Mouse (Mus musculus): ENCODE data around the gene Sipa1l1. TPM values are rescaled to one million over a fixed set of nuclear protein-coding genes. Genes with fewer than 3 reads are reported as not detected.
A peak's percentile ranks its signal among the peaks of the same experiment; 100 is the strongest.

Sipa1l1 gene
- polyA plus RNA-seq, 1 experiment from 2014 or later: 41.7 TPM

DNA sequence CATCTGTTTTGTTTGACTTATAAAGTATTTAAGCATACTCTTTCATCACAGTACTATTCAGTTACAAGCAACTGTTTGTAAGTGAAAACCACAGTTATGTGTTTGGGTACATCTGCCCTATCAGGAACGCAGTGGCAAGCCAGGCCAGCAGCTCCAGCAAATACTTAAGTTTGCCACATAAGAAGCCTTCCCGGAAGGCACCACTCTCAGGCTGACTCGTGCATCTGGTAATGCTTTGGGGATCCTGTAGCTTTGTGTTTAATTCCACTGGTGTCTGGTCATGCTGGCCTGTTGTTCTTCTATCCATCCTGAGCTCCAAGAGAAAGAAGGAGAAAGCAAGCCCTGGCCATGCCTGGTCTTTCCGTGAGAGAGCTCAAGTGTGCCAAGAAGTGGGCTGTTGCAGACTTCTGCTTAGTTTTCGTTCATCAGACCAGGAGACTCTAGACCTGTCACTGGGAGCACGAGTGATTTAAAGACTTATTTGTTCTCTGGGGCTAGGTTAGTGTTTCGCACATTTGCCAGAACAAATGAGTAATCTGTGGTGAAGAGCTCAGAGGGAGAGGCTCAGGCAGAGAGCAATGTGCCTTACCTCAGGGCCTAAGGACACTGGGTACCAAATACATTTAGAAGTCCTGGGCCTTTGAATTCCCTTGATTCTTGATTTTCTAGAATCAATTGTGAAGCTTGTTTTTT lies 153.8 kb downstream of the Sipa1l1 start:
- H3K27me3 ChIP-seq: no peaks in the 10 kb centered on the region
- ATAC-seq (ENCODE audit: low FRiP score): no peak
- peaks cover 13% of the 10 kb centered on the region; the same call in 1 of the 2 replicates for H3K4me1 ChIP-seq
- H3K4me3 ChIP-seq (replicated peaks): no peak overlapping the region
- H3K9ac ChIP-seq: no peak overlapping the region
- H3K9me3 ChIP-seq: no peaks in the 10 kb centered on the region
- no peaks in the 10 kb centered on the region for H3K36me3 ChIP-seq (replicated peaks)
- 76% methylated on average over 7 of the region's 7 CpGs for WGBS
- no peak overlapping the region for H3K4me2 ChIP-seq
- no peak overlapping the region for H3K27ac ChIP-seq

GRCm38 (mm10) chr12:82324621-82325020 lies 155.5 kb downstream of the Sipa1l1 start:
- 80% methylated on average over 5 of the region's 5 CpGs for WGBS
- H3K4me1 ChIP-seq: peaks cover 13% of the 10 kb centered on the region; the same call in 1 of the 2 replicates
- H3K4me2 ChIP-seq: no peak overlapping the region
- no peak overlapping the region for H3K27ac ChIP-seq
- no peak overlapping the region for H3K4me3 ChIP-seq (replicated peaks)
- no peaks in the 10 kb centered on the region for H3K36me3 ChIP-seq (replicated peaks)
- H3K27me3 ChIP-seq: no peaks in the 10 kb centered on the region
- no peak for ATAC-seq (ENCODE audit: low FRiP score)
- H3K9me3 ChIP-seq: no peaks in the 10 kb centered on the region
- H3K9ac ChIP-seq: no peak overlapping the region

DNA sequence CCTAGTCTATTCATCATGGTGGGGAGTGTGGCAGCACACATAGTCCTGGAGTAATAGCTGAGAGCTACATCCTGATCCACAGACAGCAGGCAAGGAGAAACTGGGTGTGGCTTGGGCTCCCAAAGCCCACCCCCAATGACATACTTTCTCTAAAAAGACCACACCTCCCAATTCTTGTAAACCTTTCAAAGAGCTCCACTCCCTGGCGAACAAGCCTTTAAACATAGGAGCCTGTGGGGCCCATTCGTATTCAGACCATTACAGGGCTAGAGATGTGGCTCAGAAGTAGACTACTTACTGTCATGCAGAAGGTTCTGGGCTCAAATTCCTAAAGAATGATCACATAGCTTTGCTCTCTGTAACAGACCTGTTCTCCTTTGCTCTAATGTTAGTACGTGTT lies 156.4 kb downstream of the Sipa1l1 start:
- 81% methylated on average over 3 of the region's 3 CpGs for WGBS
- ATAC-seq (ENCODE audit: low FRiP score): no peak
- H3K27ac ChIP-seq: no peak overlapping the region
- peaks cover 13% of the 10 kb centered on the region; the same call in 1 of the 2 replicates for H3K4me1 ChIP-seq
- H3K9me3 ChIP-seq: no peaks in the 10 kb centered on the region
- no peak overlapping the region for H3K4me3 ChIP-seq (replicated peaks)
- no peaks in the 10 kb centered on the region for H3K27me3 ChIP-seq
- H3K9ac ChIP-seq: no peak overlapping the region
- no peaks in the 10 kb centered on the region for H3K36me3 ChIP-seq (replicated peaks)
- no peak overlapping the region for H3K4me2 ChIP-seq

GRCm38 (mm10) chr12:82326438-82326837 lies 157.3 kb downstream of the Sipa1l1 start:
- no peak overlapping the region for H3K9ac ChIP-seq
- no peak for ATAC-seq (ENCODE audit: low FRiP score)
- H3K27ac ChIP-seq: no peak overlapping the region
- H3K4me3 ChIP-seq (replicated peaks): no peak overlapping the region
- peaks cover 11% of the 10 kb centered on the region; the same call in 1 of the 2 replicates for H3K4me1 ChIP-seq
- H3K36me3 ChIP-seq (replicated peaks): no peaks in the 10 kb centered on the region
- WGBS: 55% methylated on average over 8 of the region's 8 CpGs
- no peaks in the 10 kb centered on the region for H3K27me3 ChIP-seq
- H3K9me3 ChIP-seq: no peaks in the 10 kb centered on the region
- H3K4me2 ChIP-seq: no peak overlapping the region

- no peak overlapping the region for H3K27ac ChIP-seq
- peaks cover 7% of the 10 kb centered on the region for H3K4me1 ChIP-seq
- WGBS: 95% methylated on average over 1 of the region's 1 CpGs
- H3K9me3 ChIP-seq: no peaks in the 10 kb centered on the region
- no peak overlapping the region for H3K4me3 ChIP-seq (replicated peaks)
- H3K27me3 ChIP-seq: no peaks in the 10 kb centered on the region
- H3K36me3 ChIP-seq (replicated peaks): no peaks in the 10 kb centered on the region
- no peak overlapping the region for H3K9ac ChIP-seq
- no peak overlapping the region for H3K4me2 ChIP-seq
- ATAC-seq (ENCODE audit: low FRiP score): no peak
These were observed 159.0 kb downstream of the Sipa1l1 start for GRCm38 (mm10) chr12:82328112-82328511.

DNA sequence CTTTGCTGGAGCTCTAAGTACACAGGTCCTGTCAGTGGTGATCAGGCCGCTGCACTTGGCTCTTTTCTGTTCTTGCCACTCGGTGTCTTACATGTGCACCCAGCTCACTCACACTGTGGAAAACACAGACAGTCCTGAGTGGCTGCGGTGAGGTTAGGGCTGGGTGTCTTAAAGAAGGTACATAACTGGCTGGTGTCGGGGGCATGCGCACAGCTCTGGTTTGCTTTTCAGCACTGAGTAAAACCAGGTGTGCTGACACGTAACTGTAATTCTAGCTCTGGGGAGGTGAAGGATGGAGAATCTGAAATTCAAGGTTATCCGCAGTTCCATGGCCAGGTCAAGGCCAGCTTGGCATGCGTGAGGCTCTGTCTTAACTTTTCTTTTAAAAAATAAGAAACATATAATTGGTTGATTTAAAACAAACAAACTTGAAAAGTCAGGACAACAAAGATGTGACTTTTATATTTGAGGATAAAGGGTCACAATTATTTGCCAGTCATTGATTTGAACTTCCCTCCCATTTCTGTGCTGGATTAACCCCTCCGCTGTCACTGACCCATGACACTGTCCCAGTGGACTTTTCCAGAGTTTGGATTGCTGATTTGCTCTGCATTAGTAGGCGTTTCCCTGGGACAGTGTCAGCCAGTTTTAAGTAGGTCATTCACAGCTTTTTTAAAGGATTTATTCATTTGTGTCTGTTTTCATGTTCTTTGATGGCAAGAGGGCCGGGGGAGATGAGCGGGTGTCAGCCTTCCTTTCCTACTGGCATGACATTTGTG lies 163.9 kb downstream of the Sipa1l1 start:
- no peak overlapping the region for H3K27ac ChIP-seq
- no peak for ATAC-seq (ENCODE audit: low FRiP score)
- H3K9ac ChIP-seq: no peak overlapping the region
- no peaks in the 10 kb centered on the region for H3K36me3 ChIP-seq (replicated peaks)
- no peak overlapping the region for H3K4me2 ChIP-seq
- H3K4me1 ChIP-seq: peaks cover 24% of the 10 kb centered on the region
- no peaks in the 10 kb centered on the region for H3K9me3 ChIP-seq
- no peaks in the 10 kb centered on the region for H3K27me3 ChIP-seq
- no peak overlapping the region for H3K4me3 ChIP-seq (replicated peaks)
- 82% methylated on average over 12 of the region's 12 CpGs for WGBS

DNA sequence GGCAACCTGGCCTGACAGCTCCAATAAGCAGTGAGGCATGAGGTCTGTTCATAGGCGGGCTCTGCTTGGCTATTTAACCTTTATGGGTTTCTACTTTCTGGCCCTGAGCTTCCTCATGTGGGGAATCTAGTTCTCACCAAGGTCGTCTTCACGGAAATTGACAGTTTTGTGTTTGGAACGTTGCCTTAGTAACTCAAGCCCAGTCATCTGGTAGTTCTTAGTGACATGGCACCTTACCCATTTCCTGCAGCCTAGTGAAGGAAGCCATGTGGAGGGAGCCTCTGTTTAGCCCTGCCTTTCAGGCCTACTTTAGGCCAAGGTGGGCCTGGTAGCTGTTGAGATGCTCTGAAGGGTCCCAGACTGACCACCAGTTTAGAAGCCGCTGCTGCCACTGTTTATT lies 164.9 kb downstream of the Sipa1l1 start:
- peaks cover 30% of the 10 kb centered on the region for H3K4me1 ChIP-seq
- 79% methylated on average over 5 of the region's 5 CpGs for WGBS
- H3K4me3 ChIP-seq (replicated peaks): no peak overlapping the region
- H3K27ac ChIP-seq: no peak overlapping the region
- no peaks in the 10 kb centered on the region for H3K9me3 ChIP-seq
- no peak for ATAC-seq (ENCODE audit: low FRiP score)
- H3K4me2 ChIP-seq: no peak overlapping the region
- H3K9ac ChIP-seq: no peak overlapping the region
- H3K27me3 ChIP-seq: no peaks in the 10 kb centered on the region
- H3K36me3 ChIP-seq (replicated peaks): no peaks in the 10 kb centered on the region

DNA sequence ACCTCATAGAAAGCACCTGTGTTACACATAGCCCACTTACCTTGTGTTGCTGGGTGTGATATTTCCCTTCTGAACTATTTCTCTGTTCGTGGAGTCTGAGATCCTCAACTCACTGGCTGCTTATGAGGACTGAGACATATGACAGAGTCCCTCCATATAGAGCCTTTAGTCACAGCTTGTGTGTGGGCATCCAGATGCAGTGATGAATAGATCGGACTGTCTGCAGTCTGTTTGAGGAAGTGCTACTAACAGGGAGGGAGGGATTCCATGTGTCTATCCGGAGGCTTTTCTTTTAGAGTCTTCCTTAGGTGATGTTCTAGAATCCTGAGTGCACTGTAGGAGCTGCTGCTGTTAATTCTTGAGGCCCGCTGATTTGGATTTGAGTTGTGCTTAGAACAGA lies 165.4 kb downstream of the Sipa1l1 start:
- Histone ChIP-seq H3K4me3 (replicated peaks) (no peak overlapping the region), H3K4me1 (peaks cover 35% of the 10 kb centered on the region), H3K9me3 (no peaks in the 10 kb centered on the region), H3K27me3 (no peaks in the 10 kb centered on the region), H3K4me2 (no peak overlapping the region), H3K9ac (no peak overlapping the region), H3K36me3 (replicated peaks) (no peaks in the 10 kb centered on the region), H3K27ac (peak overlapping the region; percentile 44; the same call in 1 of the 2 replicates)
- 39% methylated on average over 4 of the region's 4 CpGs for WGBS
- no peak for ATAC-seq (ENCODE audit: low FRiP score)

DNA sequence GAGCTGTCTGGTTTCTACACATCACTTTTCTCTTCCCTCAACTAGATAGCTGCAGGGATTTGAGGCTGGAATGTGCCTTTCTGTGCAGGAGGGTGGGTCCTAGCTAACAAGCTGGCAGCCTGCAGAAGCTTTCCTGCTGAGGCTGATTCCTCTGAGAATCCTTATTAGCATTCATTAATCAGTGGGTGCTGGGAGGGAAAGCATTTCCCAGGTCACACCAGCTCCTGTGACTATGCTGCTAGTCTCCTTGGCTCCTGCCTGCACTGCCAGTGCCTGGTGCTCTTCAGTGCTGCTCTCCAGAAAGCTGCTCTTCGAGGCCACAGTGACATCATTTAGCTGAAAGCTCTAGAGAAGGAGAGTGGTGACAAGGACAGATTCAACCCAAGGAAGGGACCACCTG lies 166.0 kb downstream of the Sipa1l1 start:
- Histone ChIP-seq H3K27me3 (no peaks in the 10 kb centered on the region), H3K4me2 (no peak overlapping the region), H3K9me3 (no peaks in the 10 kb centered on the region), H3K4me3 (replicated peaks) (no peak overlapping the region), H3K27ac (peak overlapping the region; percentile 68; the same call in 1 of the 2 replicates), H3K36me3 (replicated peaks) (no peaks in the 10 kb centered on the region), H3K4me1 (peaks cover 40% of the 10 kb centered on the region), H3K9ac (no peak overlapping the region)
- ATAC-seq (ENCODE audit: low FRiP score): peak; percentile 49; the same call in 1 of the 2 replicates
- WGBS: 7% methylated on average over 1 of the region's 1 CpGs

- Histone ChIP-seq H3K27me3 (no peaks in the 10 kb centered on the region), H3K27ac (no peak overlapping the region), H3K4me2 (no peak overlapping the region), H3K36me3 (replicated peaks) (peaks cover 13% of the 10 kb centered on the region; the same call in 1 of the 2 replicates), H3K4me1 (peaks cover 36% of the 10 kb centered on the region), H3K4me3 (replicated peaks) (no peak overlapping the region), H3K9ac (no peak overlapping the region), H3K9me3 (no peaks in the 10 kb centered on the region)
- no peak for ATAC-seq (ENCODE audit: low FRiP score)
- WGBS: 79% methylated on average over 4 of the region's 4 CpGs
These were observed 169.4 kb downstream of the Sipa1l1 start for GRCm38 (mm10) chr12:82338550-82338949.

DNA sequence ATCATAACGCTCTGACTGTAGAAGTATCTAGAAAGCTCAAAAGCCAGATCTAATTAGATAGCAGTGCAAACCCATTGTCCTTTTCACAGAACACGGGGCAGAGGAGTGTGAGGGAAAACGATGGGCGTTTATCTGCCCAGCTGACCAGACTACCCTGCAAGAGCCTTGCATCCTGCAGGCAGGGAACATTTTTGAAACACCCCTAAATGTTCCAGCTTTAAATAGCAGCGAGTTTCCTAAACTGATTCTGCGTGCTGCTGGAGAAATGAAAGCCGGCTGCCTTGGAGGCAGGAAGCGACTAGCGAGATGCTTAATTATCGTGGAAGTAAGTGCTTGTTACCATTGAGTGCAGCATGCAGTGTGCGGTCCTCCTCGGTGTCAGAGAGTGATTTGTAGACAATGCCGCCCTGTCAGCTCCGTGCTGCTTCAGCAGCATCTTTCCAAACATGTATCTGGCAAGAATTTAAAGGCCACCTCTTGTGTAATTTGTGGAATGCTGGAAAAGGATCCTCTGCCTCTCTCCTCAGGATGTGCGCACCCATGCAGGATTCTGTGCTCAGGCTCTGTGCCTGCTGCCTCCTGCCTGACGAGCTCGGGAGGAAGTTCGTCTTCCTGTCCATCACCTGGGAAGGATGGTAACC lies 170.2 kb downstream of the Sipa1l1 start:
- 14% methylated on average over 18 of the region's 18 CpGs for WGBS
- H3K9me3 ChIP-seq: no peaks in the 10 kb centered on the region
- H3K4me2 ChIP-seq: peak overlapping the region; percentile 51
- peak; percentile 67 for ATAC-seq (ENCODE audit: low FRiP score)
- H3K9ac ChIP-seq: no peak overlapping the region
- H3K36me3 ChIP-seq (replicated peaks): peaks cover 13% of the 10 kb centered on the region; the same call in 1 of the 2 replicates
- H3K4me1 ChIP-seq: peaks cover 29% of the 10 kb centered on the region
- H3K27me3 ChIP-seq: no peaks in the 10 kb centered on the region
- peak overlapping the region; percentile 61; the same call in 1 of the 2 replicates for H3K27ac ChIP-seq
- H3K4me3 ChIP-seq (replicated peaks): peak overlapping the region; percentile 22

- no peak for ATAC-seq (ENCODE audit: low FRiP score)
- Histone ChIP-seq H3K9ac (no peak overlapping the region), H3K4me2 (no peak overlapping the region), H3K4me3 (replicated peaks) (no peak overlapping the region), H3K9me3 (no peaks in the 10 kb centered on the region), H3K27me3 (no peaks in the 10 kb centered on the region), H3K4me1 (peaks cover 18% of the 10 kb centered on the region), H3K36me3 (replicated peaks) (peaks cover 13% of the 10 kb centered on the region; the same call in 1 of the 2 replicates), H3K27ac (no peak overlapping the region)
- 80% methylated on average over 6 of the region's 6 CpGs for WGBS
These were observed 171.2 kb downstream of the Sipa1l1 start for GRCm38 (mm10) chr12:82340196-82340918.
